Mouse (Mus musculus) lung, adult 18-20 months (tissue): ENCODE results near the gene Zfp948.
"Not testable (repeated sequence)": the region's sequence is repeated elsewhere in the genome, so short reads cannot be mapped to it uniquely, and the experiment has no call there.

Source experiments
- DNase-seq, 2 experiments: peaks; one replicate each; pipeline ENCODE4 v3.0.0; 2022; ENCODE audit warnings: mixed read lengths in 2 of 2

The Zfp948 gene

GRCm38 (mm10) chr17:21566728-21567349 is at the start of gene Zfp948:
TSS of gene Zfp948 (plus strand) at chr17:21567008.
- peak; percentile 90 to 93 for DNase-seq

- DNase-seq: no peak
Observed at GRCm38 (mm10) chr17:21517130-21517671, 49.6 kb upstream of the Zfp948 start.

- DNase-seq: no peak
Observed at GRCm38 (mm10) chr17:21526270-21526669, 40.5 kb upstream of the Zfp948 start.

GRCm38 (mm10) chr17:21530645-21531330 is 36.0 kb upstream of the Zfp948 start:
- DNase-seq: no peak

- DNase-seq: no peak
Observed at GRCm38 (mm10) chr17:21531621-21532020, 35.2 kb upstream of the Zfp948 start.

- DNase-seq: peak; percentile 69 to 77
Observed at GRCm38 (mm10) chr17:21532101-21532951, 34.5 kb upstream of the Zfp948 start.

GRCm38 (mm10) chr17:21533961-21534360 is 32.8 kb upstream of the Zfp948 start:
- DNase-seq: no peak

GRCm38 (mm10) chr17:21534460-21535095 is 32.2 kb upstream of the Zfp948 start:
- peak in 1 of 2 experiments; percentile 71 for DNase-seq

GRCm38 (mm10) chr17:21535096-21536001 is 31.5 kb upstream of the Zfp948 start, which contains the start of gene Zfp52:
TSS of gene Zfp52 (plus strand) at chr17:21535539.
- peak; percentile 75 to 77 for DNase-seq

GRCm38 (mm10) chr17:21536096-21536495 is 30.7 kb upstream of the Zfp948 start:
- DNase-seq: no peak

GRCm38 (mm10) chr17:21536676-21537075 is 30.1 kb upstream of the Zfp948 start:
- DNase-seq: peak in 1 of 2 experiments; percentile 10

- no peak for DNase-seq
Observed at GRCm38 (mm10) chr17:21557831-21558230, 9.0 kb upstream of the Zfp948 start.

GRCm38 (mm10) chr17:21566220-21566619 is 588 bp upstream of the Zfp948 start:
- DNase-seq: peak; percentile 28 to 71

GRCm38 (mm10) chr17:21567696-21568095 is 888 bp downstream of the Zfp948 start:
- DNase-seq: peak; percentile 13 to 29

GRCm38 (mm10) chr17:21579080-21579479 is 12.3 kb downstream of the Zfp948 start:
- no peak for DNase-seq

GRCm38 (mm10) chr17:21579493-21580175 is 12.8 kb downstream of the Zfp948 start:
- DNase-seq: peak; percentile 9 to 46

GRCm38 (mm10) chr17:21585521-21585920 is 18.7 kb downstream of the Zfp948 start:
- no peak for DNase-seq

- no peak for DNase-seq
Observed at GRCm38 (mm10) chr17:21616356-21616755, 49.5 kb downstream of the Zfp948 start.

GRCm38 (mm10) chr17:21617352-21617751 is 50.5 kb downstream of the Zfp948 start:
- DNase-seq: no peak

- DNase-seq: no peak
Observed at GRCm38 (mm10) chr17:21623647-21624046, 56.8 kb downstream of the Zfp948 start.

- DNase-seq: not testable (repeated sequence)
Observed at GRCm38 (mm10) chr17:21635758-21636157, 69.0 kb downstream of the Zfp948 start.
